Mouse (Mus musculus): ENCODE results near the gene Zc3h12a.

DNA sequence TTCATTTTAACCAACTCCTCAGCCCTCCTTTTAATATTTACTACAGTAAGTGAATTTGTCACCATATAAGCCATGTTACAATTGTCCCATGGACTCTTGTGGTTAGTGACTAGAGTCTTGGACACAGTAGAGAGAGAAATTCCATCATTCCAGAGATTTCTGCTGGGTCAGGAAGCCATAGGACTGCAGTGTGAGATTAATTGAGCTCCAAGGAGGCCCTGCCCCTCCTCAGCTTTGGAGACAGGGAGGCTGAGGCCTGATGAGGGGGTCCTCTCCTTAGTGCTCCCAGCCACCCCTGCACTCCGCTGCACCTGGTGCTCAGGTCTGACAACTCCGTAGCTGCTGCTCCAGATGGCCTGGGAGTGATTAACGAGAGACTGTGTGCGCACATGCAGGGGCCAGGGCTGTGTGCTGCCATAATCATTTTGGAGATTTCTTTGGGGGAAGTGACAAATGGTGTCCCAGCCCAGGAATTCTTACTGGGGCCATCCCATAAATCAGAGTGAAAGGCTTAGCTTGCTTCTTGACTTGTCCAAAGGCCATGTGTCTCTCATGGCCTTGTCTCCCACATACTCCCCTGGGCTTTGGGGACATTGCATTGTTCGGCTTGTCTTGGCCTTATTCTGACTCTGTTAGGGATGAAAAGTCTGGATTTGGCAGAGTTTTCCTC, 47.0 kb upstream of the Zc3h12a start:
- TF ChIP-seq GATA1 (IDR thresholded peaks at IDR 0.05; ENCODE audit: low read length) (no peak), TAL1 (IDR thresholded peaks at IDR 0.05; ENCODE audit: low read length) (no peak)
